In genomic region chr10:30791016-30791415, GRCm38 (mm10) we compare ENCODE assay signal across 27 mouse cellular contexts. TPM values are rescaled to one million over a fixed set of nuclear protein-coding genes. Genes with fewer than 3 reads are reported as not detected.
DNase-seq lines count a peak whose midpoint lies in the region; ATAC-seq and TF ChIP-seq lines count a peak whose summit lies in the region.
"Had no signal": no experiment of that assay in that cellular context is flagged by ENCODE, and none has a peak within 500 bp of the region (broad histone marks: within the 10 kb centered on the region; RNA-seq: fewer than 3 reads in every experiment).

No protein-coding gene starts in this region.

- POLR2A ChIA-PET in Patski (lab: Charles Lee), result no interaction called here

- no peak for ATAC-seq in kidney, embryonic 16.5 days (ENCODE audit: low FRiP score, low TSS enrichment)
- peak; percentile 91 for ATAC-seq in Patski
- ATAC-seq in kidney, postnatal 0 days (replicated peaks; ENCODE audit: low FRiP score, low read depth), result peak; percentile 68; the same call in 1 of the 2 replicates
- no peak for ATAC-seq in cerebellum, adult (ENCODE audit: insufficient number of reproducible peaks, low FRiP score, low TSS enrichment)
- ATAC-seq: activated CD4-positive, CD25-positive, alpha-beta regulatory T cell, adult 4 months; CD4-positive, CD25-positive, alpha-beta regulatory T cell, adult 4 months; forebrain, embryonic 14.5 days; forebrain, postnatal 0 days; hindbrain, postnatal 0 days had no signal

- no peak overlapping the region for H3K4me2 ChIP-seq in kidney, embryonic 16.5 days (replicated peaks; ENCODE audit: low read depth, low read length)
- no peak overlapping the region for H3K4me2 ChIP-seq in kidney, postnatal 0 days (ENCODE audit: low read length)
- H3K4me2 ChIP-seq: embryonic facial prominence, embryonic 12.5 days; embryonic facial prominence, embryonic 15.5 days; heart, embryonic 12.5 days; heart, embryonic 15.5 days; hindbrain, embryonic 14.5 days had no signal

- no peak for TF ChIP-seq CTCF in kidney, adult 2 months (conservative IDR thresholded peaks at IDR 0.05; ENCODE audit: insufficient read depth, insufficient read length, low read depth, low read length)
- TF ChIP-seq CTCF in Patski (IDR thresholded peaks at IDR 0.05), result no peak
- TF ChIP-seq CTCF in kidney, postnatal 0 days (IDR thresholded peaks at IDR 0.05; ENCODE audit: low read depth), result no peak

- H3K9me3 ChIP-seq in kidney, embryonic 16.5 days (ENCODE audit: low read length), result peaks cover 14% of the 10 kb centered on the region
- no peaks in the 10 kb centered on the region for H3K9me3 ChIP-seq in kidney, postnatal 0 days (replicated peaks; ENCODE audit: low read length)

- CTCF ChIA-PET in Patski (lab: Charles Lee), result interaction anchor here (1.2 kb wide), 1 partner anchor 8 kb away, joined by 4 read pairs; no protein-coding TSS in a partner anchor

- peak overlapping the region; percentile 56 for H3K27ac ChIP-seq in kidney, adult 2 months (ENCODE audit: insufficient read depth, low read depth, low read length)
- H3K27ac ChIP-seq in kidney, embryonic 16.5 days (ENCODE audit: low read length), result no peak overlapping the region
- no peak overlapping the region for H3K27ac ChIP-seq in kidney, postnatal 0 days
- H3K27ac ChIP-seq: embryonic facial prominence, embryonic 12.5 days; embryonic facial prominence, embryonic 15.5 days; heart, embryonic 15.5 days; hindbrain, embryonic 14.5 days; hindbrain, postnatal 0 days had no signal

- H3K36me3 ChIP-seq in kidney, adult 2 months (ENCODE audit: control insufficient read depth, insufficient read depth, low read length), result no peaks in the 10 kb centered on the region; the same call in 1 of the 2 replicates
- peaks cover 12% of the 10 kb centered on the region for H3K36me3 ChIP-seq in kidney, embryonic 16.5 days (ENCODE audit: insufficient read depth, low read length)
- no peaks in the 10 kb centered on the region for H3K36me3 ChIP-seq in kidney, postnatal 0 days (ENCODE audit: insufficient read depth, low read length)

- H3K9ac ChIP-seq in kidney, embryonic 16.5 days (replicated peaks; ENCODE audit: low read length), result no peak overlapping the region
- no peak overlapping the region for H3K9ac ChIP-seq in kidney, postnatal 0 days (ENCODE audit: low read depth, low read length)
- H3K9ac ChIP-seq: embryonic facial prominence, embryonic 12.5 days; embryonic facial prominence, embryonic 15.5 days; forebrain, postnatal 0 days; heart, embryonic 12.5 days; heart, embryonic 15.5 days; hindbrain, embryonic 14.5 days had no signal

- no peaks in the 10 kb centered on the region for H3K27me3 ChIP-seq in kidney, adult 2 months (replicated peaks; ENCODE audit: control insufficient read depth, insufficient read depth, low read length)
- no peaks in the 10 kb centered on the region for H3K27me3 ChIP-seq in kidney, embryonic 16.5 days (ENCODE audit: insufficient read depth, low read length)
- H3K27me3 ChIP-seq in Patski, result no peaks in the 10 kb centered on the region
- no peaks in the 10 kb centered on the region for H3K27me3 ChIP-seq in kidney, postnatal 0 days (ENCODE audit: insufficient read depth, low read length)
- H3K27me3 ChIP-seq: embryonic facial prominence, embryonic 12.5 days; embryonic facial prominence, embryonic 15.5 days; heart, embryonic 12.5 days; heart, embryonic 15.5 days had no signal

- TF ChIP-seq POLR2A in kidney, adult 2 months (IDR thresholded peaks at IDR 0.05; ENCODE audit: low read depth, low read length), result no peak

- no peak overlapping the region for H3K4me3 ChIP-seq in kidney, adult 2 months (ENCODE audit: insufficient read depth, low read depth, low read length)
- H3K4me3 ChIP-seq in kidney, embryonic 16.5 days (ENCODE audit: low read length), result no peak overlapping the region
- H3K4me3 ChIP-seq in kidney, postnatal 0 days (replicated peaks; ENCODE audit: low read depth, low read length), result no peak overlapping the region
- H3K4me3 ChIP-seq: embryonic facial prominence, embryonic 12.5 days; embryonic facial prominence, embryonic 15.5 days; heart, embryonic 12.5 days; heart, embryonic 15.5 days had no signal

- peaks cover 13% of the 10 kb centered on the region for H3K4me1 ChIP-seq in kidney, adult 2 months (ENCODE audit: control insufficient read depth, insufficient read depth, low read length)
- no peaks in the 10 kb centered on the region for H3K4me1 ChIP-seq in kidney, embryonic 16.5 days (ENCODE audit: insufficient read depth, low read length)
- no peaks in the 10 kb centered on the region for H3K4me1 ChIP-seq in kidney, postnatal 0 days (replicated peaks; ENCODE audit: insufficient read depth, low read length)
- H3K4me1 ChIP-seq: embryonic facial prominence, embryonic 12.5 days had no signal

- in situ Hi-C loops in Patski (cut with MboI; ENCODE audit: low pct_unique_long_range_greater_than_20kb), result no loop called here

- DNase-seq in kidney, adult 2 months, result peak; percentile 91
- no peak for DNase-seq in Patski (ENCODE audit: low read depth, low spot score)
- no peak for DNase-seq in kidney, postnatal 0 days (ENCODE audit: low spot score)
- peak; percentile 38 to 83 for DNase-seq in kidney, postnatal 36 days
- DNase-seq in gastrocnemius, adult 18-20 months (ENCODE audit: low spot score), result no peak
- DNase-seq: adrenal gland, adult 8-10 months; adrenal gland, postnatal 25 days; cerebellum, adult 2 months; cerebellum, adult 9-11 months; cerebellum, postnatal 25 days; forebrain, postnatal 0 days; gastrocnemius, postnatal 25 days; heart, adult 18-20 months; heart, postnatal 14 days; heart, postnatal 4 days had no signal

- WGBS in kidney, adult 2 months, result 37% methylated on average over 3 of the region's 3 CpGs
- WGBS in kidney, embryonic 16.5 days, result 82% methylated on average over 3 of the region's 3 CpGs
- WGBS in kidney, postnatal 0 days, result 80% methylated on average over 3 of the region's 3 CpGs

RNA-seq across cellular contexts. Expression of gene Ncoa7, which starts 12.1 kb away (rescaled TPM):
- polyA plus RNA-seq in kidney, adult 2 months (2012; rRNA removed), result 14.4 and 18.6 TPM in 2 replicates
- polyA plus RNA-seq in kidney, embryonic 16.5 days (2015; fragmentation: Nextera tagmentation; extraction: Ambion mirVana), result 16.9 and 17.5 TPM in 2 replicates
- polyA plus RNA-seq in Patski (2021), result 24.3 TPM
- polyA plus RNA-seq in kidney, postnatal 0 days (2015; fragmentation: Nextera tagmentation; extraction: Ambion mirVana), result 19.6 and 21.9 TPM in 2 replicates
- total RNA-seq in gastrocnemius, adult 18-20 months (2021), result 1 to 10 TPM; 1.2 to 1.6 TPM

RNA-seq across cellular contexts. Expression of gene Hey2, which starts 51.6 kb away (rescaled TPM):
- 2.9 and 3.6 TPM in 2 replicates for polyA plus RNA-seq in kidney, adult 2 months (2012; rRNA removed)
- 5.7 and 6.0 TPM in 2 replicates for polyA plus RNA-seq in kidney, embryonic 16.5 days (2015; fragmentation: Nextera tagmentation; extraction: Ambion mirVana)
- 0.13 TPM for polyA plus RNA-seq in Patski (2021)
- 3.4 and 3.5 TPM in 2 replicates for polyA plus RNA-seq in kidney, postnatal 0 days (2015; fragmentation: Nextera tagmentation; extraction: Ambion mirVana)
- total RNA-seq in gastrocnemius, adult 18-20 months (2021), result under 1 TPM; 0.50 to 0.74 TPM
- total RNA-seq: common myeloid progenitor, adult 5-6 weeks had no signal
- polyA plus RNA-seq: activated CD4-positive, CD25-positive, alpha-beta regulatory T cell, adult 4 months had no signal

Comparison
In these comparisons a context has a peak if more than half of its experiments do, and no peak if none do; other contexts are left out.
1. DNase-seq: peak in kidney, adult 2 months (single experiment) and kidney, postnatal 36 days (2 of 2); none in Patski (single experiment), kidney, postnatal 0 days (single experiment) and gastrocnemius, adult 18-20 months (single experiment).
2. ATAC-seq: peak in Patski (single experiment) and kidney, postnatal 0 days (single experiment); none in kidney, embryonic 16.5 days (single experiment) and cerebellum, adult (single experiment).